Comparison of ENCODE assay signal across 7 mouse cellular contexts in the genomic region with DNA sequence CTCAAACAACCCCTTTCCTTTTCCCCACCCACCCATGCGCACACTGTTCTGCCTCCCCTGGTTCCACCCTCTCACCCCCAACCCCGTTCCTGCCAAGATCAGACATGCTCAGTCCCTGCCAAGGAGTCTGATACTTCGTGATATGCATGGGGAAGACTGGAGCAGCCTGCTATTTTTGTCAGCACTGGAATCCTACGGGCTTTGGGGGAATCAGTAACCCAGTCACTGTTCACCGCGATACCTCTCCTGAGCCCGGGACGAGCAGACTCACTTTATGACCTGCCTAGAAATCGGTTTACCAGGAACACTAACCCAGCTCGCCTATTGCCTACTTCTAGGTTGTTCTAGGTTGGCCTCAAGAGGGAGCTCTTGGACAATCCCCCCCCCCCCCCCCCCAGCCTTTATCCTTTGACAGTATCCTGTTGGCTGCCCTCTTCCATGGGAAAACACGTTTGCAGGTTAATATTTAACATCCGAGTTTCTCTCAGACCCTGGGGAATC.
A peak's percentile ranks its signal among the peaks of the same experiment; 100 is the strongest.
DNase-seq lines count a peak whose midpoint lies in the region; ATAC-seq and TF ChIP-seq lines count a peak whose summit lies in the region.

No protein-coding gene starts in this region.

- 45% methylated on average over 12 of the region's 12 CpGs for WGBS in limb, embryonic 12.5 days
- WGBS in limb, embryonic 10.5 days = 56% methylated on average over 12 of the region's 12 CpGs
- WGBS in forebrain, embryonic 16.5 days = 37% methylated on average over 12 of the region's 12 CpGs
- WGBS in kidney, postnatal 0 days = 35% methylated on average over 12 of the region's 12 CpGs

- H3K27me3 ChIP-seq in limb, embryonic 12.5 days = peaks cover 4% of the 10 kb centered on the region; the same call in 1 of the 2 replicates
- no peaks in the 10 kb centered on the region; the same call in 1 of the 2 replicates for H3K27me3 ChIP-seq in limb, embryonic 10.5 days (ENCODE audit: low read depth, poor library complexity, severe bottlenecking)
- no peaks in the 10 kb centered on the region for H3K27me3 ChIP-seq in forebrain, embryonic 16.5 days (replicated peaks; ENCODE audit: control insufficient read depth, insufficient read depth, low read length)
- no peaks in the 10 kb centered on the region for H3K27me3 ChIP-seq in kidney, postnatal 0 days (ENCODE audit: insufficient read depth, low read length)

- no peak for ATAC-seq in limb, embryonic 12.5 days (ENCODE audit: insufficient number of reproducible peaks, insufficient read depth, low FRiP score, low TSS enrichment, low read depth)
- peak; percentile 86 for ATAC-seq in forebrain, embryonic 16.5 days
- peak; percentile 76 for ATAC-seq in kidney, postnatal 0 days (replicated peaks; ENCODE audit: low FRiP score, low read depth)
- ATAC-seq in monocyte, adult 5-6 weeks (replicated peaks; ENCODE audit: insufficient number of reproducible peaks, low FRiP score, low TSS enrichment, poor library complexity, severe bottlenecking) = no peak

- peak; percentile 40; the same call in 1 of the 2 replicates for TF ChIP-seq CTCF in kidney, postnatal 0 days (IDR thresholded peaks at IDR 0.05; ENCODE audit: low read depth)

- H3K9me3 ChIP-seq in limb, embryonic 12.5 days = no peaks in the 10 kb centered on the region
- H3K9me3 ChIP-seq in limb, embryonic 10.5 days (replicated peaks) = no peaks in the 10 kb centered on the region
- H3K9me3 ChIP-seq in forebrain, embryonic 16.5 days (ENCODE audit: control insufficient read depth, low read length) = no peaks in the 10 kb centered on the region
- no peaks in the 10 kb centered on the region for H3K9me3 ChIP-seq in kidney, postnatal 0 days (replicated peaks; ENCODE audit: low read length)

- no peaks in the 10 kb centered on the region for H3K36me3 ChIP-seq in limb, embryonic 12.5 days
- H3K36me3 ChIP-seq in limb, embryonic 10.5 days = no peaks in the 10 kb centered on the region
- H3K36me3 ChIP-seq in forebrain, embryonic 16.5 days (ENCODE audit: control insufficient read depth, insufficient read depth) = no peaks in the 10 kb centered on the region
- no peaks in the 10 kb centered on the region for H3K36me3 ChIP-seq in kidney, postnatal 0 days (ENCODE audit: insufficient read depth, low read length)

- peaks cover 11% of the 10 kb centered on the region for H3K4me1 ChIP-seq in limb, embryonic 12.5 days (replicated peaks)
- peaks cover 11% of the 10 kb centered on the region for H3K4me1 ChIP-seq in limb, embryonic 10.5 days
- H3K4me1 ChIP-seq in forebrain, embryonic 16.5 days (replicated peaks; ENCODE audit: control insufficient read depth, insufficient read depth, low read length) = peaks cover 18% of the 10 kb centered on the region
- no peaks in the 10 kb centered on the region for H3K4me1 ChIP-seq in kidney, postnatal 0 days (replicated peaks; ENCODE audit: insufficient read depth, low read length)

- DNase-seq in limb, embryonic 10.5 days (ENCODE audit: low spot score) = no peak
- DNase-seq in R1 (ENCODE audit: low read depth, low spot score) = peak; percentile 77
- peak; percentile 35 for DNase-seq in kidney, postnatal 0 days (ENCODE audit: low spot score)
- no peak for DNase-seq in adrenal gland, postnatal 25 days

- no peak overlapping the region for H3K9ac ChIP-seq in limb, embryonic 12.5 days (replicated peaks)
- H3K9ac ChIP-seq in forebrain, embryonic 16.5 days (replicated peaks; ENCODE audit: low read depth, low read length) = no peak overlapping the region
- no peak overlapping the region for H3K9ac ChIP-seq in kidney, postnatal 0 days (ENCODE audit: low read depth, low read length)

- H3K4me2 ChIP-seq in limb, embryonic 12.5 days = 0 out of 2 replicates have a peak overlapping the region, but pooled peaks have one; percentile 4
- peak overlapping the region; percentile 36 for H3K4me2 ChIP-seq in forebrain, embryonic 16.5 days (ENCODE audit: low read length)
- peak overlapping the region; percentile 23; the same call in 1 of the 2 replicates for H3K4me2 ChIP-seq in kidney, postnatal 0 days (ENCODE audit: low read length)

- no peak overlapping the region for H3K4me3 ChIP-seq in limb, embryonic 12.5 days (replicated peaks)
- no peak overlapping the region for H3K4me3 ChIP-seq in limb, embryonic 10.5 days
- H3K4me3 ChIP-seq in forebrain, embryonic 16.5 days (replicated peaks; ENCODE audit: low read length) = peak overlapping the region; percentile 5; the same call in 1 of the 2 replicates
- H3K4me3 ChIP-seq in kidney, postnatal 0 days (replicated peaks; ENCODE audit: low read depth, low read length) = no peak overlapping the region

- no peak overlapping the region for H3K27ac ChIP-seq in limb, embryonic 12.5 days
- H3K27ac ChIP-seq in limb, embryonic 10.5 days = no peak overlapping the region
- H3K27ac ChIP-seq in forebrain, embryonic 16.5 days (ENCODE audit: low read length) = peak overlapping the region; percentile 72
- no peak overlapping the region for H3K27ac ChIP-seq in kidney, postnatal 0 days

Comparison
In these comparisons a context has a peak if more than half of its experiments do, and no peak if none do; other contexts are left out.
1. ATAC-seq: peak in forebrain, embryonic 16.5 days (single experiment) and kidney, postnatal 0 days (single experiment); none in limb, embryonic 12.5 days (single experiment) and monocyte, adult 5-6 weeks (single experiment).
2. DNase-seq: peak in R1 (single experiment) and kidney, postnatal 0 days (single experiment); none in limb, embryonic 10.5 days (single experiment) and adrenal gland, postnatal 25 days (single experiment).
3. Peak in every context shown above with its lines, with median percentiles within 50 percentile points of each other: H3K4me2 ChIP-seq.